Mouse (Mus musculus): Measurements from ENCODE around the gene Palm2. TPM values are rescaled to one million over a fixed set of nuclear protein-coding genes. Genes with fewer than 3 reads are reported as not detected.
A peak's percentile ranks its signal among the peaks of the same experiment; 100 is the strongest.

The Palm2 gene
- polyA plus RNA-seq, 1 experiment from 2014 or later = 7.0 TPM

DNA sequence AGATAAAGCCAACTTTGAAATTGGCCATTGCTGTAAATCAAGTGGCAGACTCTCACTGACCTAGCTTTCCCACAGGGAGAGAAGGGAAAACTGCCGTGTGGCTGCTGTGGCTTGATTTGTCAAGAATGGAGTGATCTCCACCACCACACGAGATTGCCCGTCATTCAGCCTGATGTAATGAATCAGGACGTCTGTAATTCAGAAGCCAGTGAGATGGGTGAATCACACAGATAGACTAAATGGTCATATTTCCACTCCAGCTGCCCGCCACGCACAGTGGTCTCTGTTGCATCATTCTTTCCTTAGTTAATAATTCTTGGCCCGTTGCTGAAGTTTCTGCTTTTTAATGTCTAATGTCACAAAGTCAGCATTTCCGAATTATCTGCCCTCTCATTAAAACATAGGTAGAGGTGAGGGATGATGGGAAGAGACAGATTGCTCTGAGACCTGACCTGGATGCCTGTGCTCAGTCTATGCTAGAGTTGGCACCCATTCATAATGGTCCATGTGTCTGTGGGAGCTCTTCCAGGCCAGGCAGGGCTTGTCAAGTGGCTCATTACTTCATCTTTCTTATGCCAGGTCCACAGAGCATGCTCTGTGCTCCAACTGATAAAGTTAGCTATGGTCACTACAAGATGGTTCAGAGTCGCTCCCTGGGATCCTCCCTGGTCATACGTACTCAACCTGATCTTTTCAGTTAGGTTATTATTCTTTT, 168.0 kb downstream of the Palm2 start:
- Histone ChIP-seq H3K36me3 (ENCODE audit: control insufficient read depth, insufficient read depth, low read length) (no peaks in the 10 kb centered on the region), H3K4me3 (ENCODE audit: low read depth, low read length) (no peak overlapping the region), H3K4me2 (replicated peaks; ENCODE audit: low read depth, low read length) (no peak overlapping the region), H3K27ac (ENCODE audit: low read length) (no peak overlapping the region), H3K9ac (replicated peaks; ENCODE audit: low read depth, low read length) (no peak overlapping the region), H3K27me3 (ENCODE audit: control insufficient read depth, insufficient read depth, low read length) (no peaks in the 10 kb centered on the region), H3K9me3 (ENCODE audit: control insufficient read depth, low read depth, low read length) (no peaks in the 10 kb centered on the region), H3K4me1 (ENCODE audit: control insufficient read depth, insufficient read depth, low read length) (peaks cover 11% of the 10 kb centered on the region; the same call in 1 of the 2 replicates)
- 75% methylated on average over 10 of the region's 10 CpGs for WGBS
- ATAC-seq (ENCODE audit: insufficient number of reproducible peaks, insufficient read depth, low FRiP score, low read depth) = no peak

- WGBS = 85% methylated on average over 3 of the region's 3 CpGs
- Histone ChIP-seq H3K9ac (replicated peaks; ENCODE audit: low read depth, low read length) (no peak overlapping the region), H3K4me3 (ENCODE audit: low read depth, low read length) (no peak overlapping the region), H3K27ac (ENCODE audit: low read length) (no peak overlapping the region), H3K4me2 (replicated peaks; ENCODE audit: low read depth, low read length) (no peak overlapping the region), H3K4me1 (ENCODE audit: control insufficient read depth, insufficient read depth, low read length) (peaks cover 17% of the 10 kb centered on the region), H3K27me3 (ENCODE audit: control insufficient read depth, insufficient read depth, low read length) (no peaks in the 10 kb centered on the region), H3K36me3 (ENCODE audit: control insufficient read depth, insufficient read depth, low read length) (no peaks in the 10 kb centered on the region), H3K9me3 (ENCODE audit: control insufficient read depth, low read depth, low read length) (no peaks in the 10 kb centered on the region)
- no peak for ATAC-seq (ENCODE audit: insufficient number of reproducible peaks, insufficient read depth, low FRiP score, low read depth)
Observed at GRCm38 (mm10) chr4:57606258-57606657, 172.2 kb downstream of the Palm2 start.

DNA sequence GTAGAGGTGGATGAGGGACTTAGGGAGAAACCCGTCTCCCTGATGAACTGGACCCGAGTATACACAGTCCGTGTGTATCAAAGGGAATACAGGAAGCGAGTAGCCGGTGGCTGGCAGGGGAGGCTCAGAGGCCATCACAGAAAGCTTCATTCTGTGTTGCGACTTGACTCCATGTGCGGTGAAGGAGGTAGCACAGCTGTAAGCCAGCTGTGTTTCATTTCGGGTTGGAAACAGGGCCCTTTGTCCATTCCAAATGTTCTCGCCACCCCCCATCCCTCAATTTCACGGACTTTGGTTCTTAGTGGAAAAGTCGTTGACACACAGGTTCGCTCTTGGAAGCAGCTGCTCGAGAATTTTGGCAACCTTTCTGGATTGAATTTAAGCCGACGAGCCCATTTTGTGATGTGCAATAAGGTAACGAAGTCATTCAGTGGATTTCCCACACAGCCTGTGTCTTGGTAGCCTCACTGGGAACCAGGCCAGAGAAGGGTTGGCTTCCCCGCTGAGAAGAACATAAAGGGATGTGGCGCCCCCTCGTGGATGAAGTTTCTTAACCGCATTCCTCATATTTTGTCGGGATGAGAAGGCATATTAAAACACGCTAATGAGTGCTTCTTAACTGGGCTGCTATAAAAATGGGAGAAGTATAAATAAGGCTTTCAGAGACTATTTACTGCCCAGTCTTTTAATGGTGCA, 173.3 kb downstream of the Palm2 start:
- peaks cover 19% of the 10 kb centered on the region; the same call in 1 of the 2 replicates for H3K4me1 ChIP-seq (ENCODE audit: control insufficient read depth, insufficient read depth, low read length)
- peak; percentile 60; the same call in 1 of the 2 replicates for ATAC-seq (ENCODE audit: insufficient number of reproducible peaks, insufficient read depth, low FRiP score, low read depth)
- H3K9me3 ChIP-seq (ENCODE audit: control insufficient read depth, low read depth, low read length) = no peaks in the 10 kb centered on the region
- H3K27ac ChIP-seq (ENCODE audit: low read length) = peak overlapping the region; percentile 24
- no peaks in the 10 kb centered on the region for H3K36me3 ChIP-seq (ENCODE audit: control insufficient read depth, insufficient read depth, low read length)
- no peaks in the 10 kb centered on the region for H3K27me3 ChIP-seq (ENCODE audit: control insufficient read depth, insufficient read depth, low read length)
- no peak overlapping the region for H3K4me3 ChIP-seq (ENCODE audit: low read depth, low read length)
- peak overlapping the region; percentile 29 for H3K4me2 ChIP-seq (replicated peaks; ENCODE audit: low read depth, low read length)
- H3K9ac ChIP-seq (replicated peaks; ENCODE audit: low read depth, low read length) = no peak overlapping the region
- 23% methylated on average over 22 of the region's 22 CpGs for WGBS

DNA sequence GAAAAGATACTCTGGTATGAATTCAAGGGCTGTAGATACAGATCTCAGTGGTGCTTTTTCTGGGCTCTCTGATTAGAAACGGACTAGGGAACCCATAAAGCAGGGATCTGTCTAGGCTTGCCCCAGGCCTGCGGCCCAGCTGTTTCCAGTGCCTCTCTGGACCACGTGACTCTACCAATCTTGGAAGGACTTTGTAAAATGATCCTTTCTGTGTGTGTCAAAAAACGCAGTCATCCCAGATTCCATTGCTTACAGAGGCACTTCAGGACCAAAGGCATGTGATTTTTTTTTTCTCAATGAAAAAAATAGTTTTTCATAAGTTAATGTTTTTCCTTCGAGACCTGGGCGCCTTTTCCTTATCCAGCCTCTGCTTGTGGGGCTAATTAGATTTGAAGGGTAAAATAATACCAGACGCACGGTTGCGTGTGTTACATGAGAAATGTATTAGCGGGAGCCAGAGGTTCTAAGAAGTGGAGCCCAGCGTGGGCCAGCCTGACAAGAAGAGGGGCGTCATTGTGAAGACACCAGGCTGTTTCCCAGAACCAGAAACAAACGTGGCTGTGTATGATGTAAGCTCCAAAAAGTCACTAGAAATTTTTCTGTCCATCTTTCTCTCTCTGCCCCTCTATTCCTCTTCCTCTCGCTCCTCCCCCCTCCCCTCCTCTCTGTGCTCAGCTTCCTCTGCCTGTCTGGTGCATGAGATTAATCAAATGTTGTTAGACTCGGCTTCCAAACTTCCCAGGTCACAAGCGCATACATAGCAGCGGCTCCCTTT, 177.4 kb downstream of the Palm2 start:
- WGBS = 22% methylated on average over 17 of the region's 17 CpGs
- ATAC-seq (ENCODE audit: insufficient number of reproducible peaks, insufficient read depth, low FRiP score, low read depth) = peak; percentile 71
- no peak overlapping the region for H3K9ac ChIP-seq (replicated peaks; ENCODE audit: low read depth, low read length)
- H3K4me2 ChIP-seq (replicated peaks; ENCODE audit: low read depth, low read length) = peak overlapping the region; percentile 28
- H3K4me3 ChIP-seq (ENCODE audit: low read depth, low read length) = no peak overlapping the region
- no peaks in the 10 kb centered on the region for H3K27me3 ChIP-seq (ENCODE audit: control insufficient read depth, insufficient read depth, low read length)
- H3K4me1 ChIP-seq (ENCODE audit: control insufficient read depth, insufficient read depth, low read length) = peaks cover 21% of the 10 kb centered on the region; the same call in 1 of the 2 replicates
- H3K9me3 ChIP-seq (ENCODE audit: control insufficient read depth, low read depth, low read length) = no peaks in the 10 kb centered on the region
- peak overlapping the region; percentile 59; the same call in 1 of the 2 replicates for H3K27ac ChIP-seq (ENCODE audit: low read length)
- H3K36me3 ChIP-seq (ENCODE audit: control insufficient read depth, insufficient read depth, low read length) = no peaks in the 10 kb centered on the region

DNA sequence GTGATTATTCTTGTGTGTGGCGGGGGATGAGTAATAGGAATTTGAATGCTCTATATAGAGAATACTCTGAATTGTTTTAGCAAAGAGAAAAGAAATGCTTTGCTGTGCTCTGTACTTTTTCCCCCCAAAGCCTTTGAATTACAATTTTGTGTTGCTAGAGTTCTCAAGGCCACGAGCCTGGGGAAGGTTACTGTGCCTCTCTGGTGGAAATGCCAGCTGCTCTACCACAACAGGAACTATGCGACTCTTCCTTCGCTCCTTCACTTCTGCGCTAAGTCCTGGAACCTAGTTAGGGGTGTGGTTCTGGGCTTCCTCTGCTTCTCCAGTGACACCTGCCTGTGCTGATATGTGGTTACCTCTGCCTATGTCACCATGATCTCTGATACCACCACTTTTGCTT, 178.7 kb downstream of the Palm2 start:
- H3K4me1 ChIP-seq (ENCODE audit: control insufficient read depth, insufficient read depth, low read length) = peaks cover 16% of the 10 kb centered on the region; the same call in 1 of the 2 replicates
- WGBS = 85% methylated on average over 5 of the region's 5 CpGs
- H3K27me3 ChIP-seq (ENCODE audit: control insufficient read depth, insufficient read depth, low read length) = no peaks in the 10 kb centered on the region
- ATAC-seq (ENCODE audit: insufficient number of reproducible peaks, insufficient read depth, low FRiP score, low read depth) = no peak
- no peak overlapping the region for H3K27ac ChIP-seq (ENCODE audit: low read length)
- no peak overlapping the region for H3K9ac ChIP-seq (replicated peaks; ENCODE audit: low read depth, low read length)
- no peaks in the 10 kb centered on the region for H3K36me3 ChIP-seq (ENCODE audit: control insufficient read depth, insufficient read depth, low read length)
- no peak overlapping the region for H3K4me2 ChIP-seq (replicated peaks; ENCODE audit: low read depth, low read length)
- no peaks in the 10 kb centered on the region for H3K9me3 ChIP-seq (ENCODE audit: control insufficient read depth, low read depth, low read length)
- H3K4me3 ChIP-seq (ENCODE audit: low read depth, low read length) = no peak overlapping the region

- Histone ChIP-seq H3K27ac (ENCODE audit: low read length) (no peak overlapping the region), H3K4me3 (ENCODE audit: low read depth, low read length) (no peak overlapping the region), H3K36me3 (ENCODE audit: control insufficient read depth, insufficient read depth, low read length) (no peaks in the 10 kb centered on the region), H3K4me2 (replicated peaks; ENCODE audit: low read depth, low read length) (no peak overlapping the region), H3K9ac (replicated peaks; ENCODE audit: low read depth, low read length) (no peak overlapping the region), H3K27me3 (ENCODE audit: control insufficient read depth, insufficient read depth, low read length) (no peaks in the 10 kb centered on the region), H3K9me3 (ENCODE audit: control insufficient read depth, low read depth, low read length) (no peaks in the 10 kb centered on the region), H3K4me1 (ENCODE audit: control insufficient read depth, insufficient read depth, low read length) (peaks cover 16% of the 10 kb centered on the region; the same call in 1 of the 2 replicates)
- ATAC-seq (ENCODE audit: insufficient number of reproducible peaks, insufficient read depth, low FRiP score, low read depth) = no peak
- 94% methylated on average over 4 of the region's 4 CpGs for WGBS
Observed at GRCm38 (mm10) chr4:57614686-57615085, 180.6 kb downstream of the Palm2 start.

DNA sequence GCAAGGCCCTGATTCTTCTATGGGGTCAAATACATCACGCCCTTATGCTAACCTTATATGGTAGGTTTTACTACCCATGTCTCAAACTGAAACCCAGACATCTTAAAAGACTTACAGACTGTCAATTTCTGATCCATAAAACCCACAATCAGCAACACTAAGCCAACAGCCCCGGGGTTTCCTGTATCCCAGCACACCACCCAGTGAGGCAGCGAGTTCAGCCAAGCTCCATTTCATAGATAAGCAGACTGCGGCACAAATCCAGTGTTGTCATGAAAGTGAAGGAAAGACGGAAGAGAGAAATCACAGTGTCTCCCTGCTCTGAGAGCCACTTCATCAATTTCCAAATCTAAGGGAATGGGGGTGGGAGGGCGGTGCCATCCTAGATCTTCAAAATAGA, 184.7 kb downstream of the Palm2 start:
- no peak overlapping the region for H3K27ac ChIP-seq (ENCODE audit: low read length)
- 93% methylated on average over 6 of the region's 6 CpGs for WGBS
- H3K9ac ChIP-seq (replicated peaks; ENCODE audit: low read depth, low read length) = no peak overlapping the region
- H3K4me2 ChIP-seq (replicated peaks; ENCODE audit: low read depth, low read length) = no peak overlapping the region
- H3K9me3 ChIP-seq (ENCODE audit: control insufficient read depth, low read depth, low read length) = no peaks in the 10 kb centered on the region
- H3K4me1 ChIP-seq (ENCODE audit: control insufficient read depth, insufficient read depth, low read length) = no peaks in the 10 kb centered on the region
- no peak for ATAC-seq (ENCODE audit: insufficient number of reproducible peaks, insufficient read depth, low FRiP score, low read depth)
- H3K36me3 ChIP-seq (ENCODE audit: control insufficient read depth, insufficient read depth, low read length) = no peaks in the 10 kb centered on the region
- no peaks in the 10 kb centered on the region for H3K27me3 ChIP-seq (ENCODE audit: control insufficient read depth, insufficient read depth, low read length)
- no peak overlapping the region for H3K4me3 ChIP-seq (ENCODE audit: low read depth, low read length)

GRCm38 (mm10) chr4:57622816-57623215, 188.8 kb downstream of the Palm2 start:
- H3K4me2 ChIP-seq (replicated peaks; ENCODE audit: low read depth, low read length) = no peak overlapping the region
- WGBS = 74% methylated on average over 7 of the region's 7 CpGs

More at GRCm38 (mm10) chr4:57622816-57623215, 188.8 kb downstream of the Palm2 start:
- H3K9ac ChIP-seq (replicated peaks; ENCODE audit: low read depth, low read length) = no peak overlapping the region
- H3K27me3 ChIP-seq (ENCODE audit: control insufficient read depth, insufficient read depth, low read length) = no peaks in the 10 kb centered on the region
- H3K27ac ChIP-seq (ENCODE audit: low read length) = no peak overlapping the region
- H3K4me1 ChIP-seq (ENCODE audit: control insufficient read depth, insufficient read depth, low read length) = no peaks in the 10 kb centered on the region
- ATAC-seq (ENCODE audit: insufficient number of reproducible peaks, insufficient read depth, low FRiP score, low read depth) = no peak
- no peak overlapping the region for H3K4me3 ChIP-seq (ENCODE audit: low read depth, low read length)
- H3K9me3 ChIP-seq (ENCODE audit: control insufficient read depth, low read depth, low read length) = no peaks in the 10 kb centered on the region
- H3K36me3 ChIP-seq (ENCODE audit: control insufficient read depth, insufficient read depth, low read length) = no peaks in the 10 kb centered on the region
